Mouse (Mus musculus) intestine, postnatal 0 days (tissue): ENCODE results near the gene 1600002K03Rik. TPM values are rescaled to one million over a fixed set of nuclear protein-coding genes. Genes with fewer than 3 reads are reported as not detected.

Source experiments
- ATAC-seq: fragments of 200-750 bp; cut with Nextera tagmentation; 2 replicates; pipeline ENCODE4 v1.8.0; 2017; ENCODE audit warnings: mild to moderate bottlenecking, moderate TSS enrichment, moderate library complexity
- H3K27ac ChIP-seq: fragments of 300-500 bp; sonication (generic); 2 replicates; pipeline ENCODE4 v1.5.1; 2014; ENCODE audit warnings: mild to moderate bottlenecking, low read depth, low read length, moderate library complexity
- H3K27me3 ChIP-seq: fragments of 300-500 bp; sonication (generic); replicated peaks from 2 replicates; pipeline ENCODE4 v1.6.1; 2014; ENCODE audit warnings: low read length, mixed read lengths; ENCODE audit not compliant: control insufficient read depth, insufficient read depth
- H3K36me3 ChIP-seq: fragments of 300-500 bp; sonication (generic); 2 replicates; pipeline ENCODE4 v1.6.1; 2014; ENCODE audit warnings: mild to moderate bottlenecking, moderate library complexity; ENCODE audit not compliant: control insufficient read depth, insufficient read depth
- H3K4me1 ChIP-seq: fragments of 300-500 bp; sonication (generic); replicated peaks from 2 replicates; pipeline ENCODE4 v1.6.1; 2014; ENCODE audit warnings: antibody characterized with exemption, low read length, mixed read lengths; ENCODE audit not compliant: control insufficient read depth, insufficient read depth
- H3K4me2 ChIP-seq: fragments of 300-500 bp; sonication (generic); replicated peaks from 2 replicates; pipeline ENCODE4 v1.6.1; 2014; ENCODE audit warnings: low read depth, mild to moderate bottlenecking, moderate library complexity
- H3K4me3 ChIP-seq: fragments of 300-500 bp; sonication (generic); 2 replicates; pipeline ENCODE4 v1.5.1; 2014; ENCODE audit warnings: low read depth, low read length
- H3K9ac ChIP-seq: fragments of 300-500 bp; sonication (generic); 2 replicates; pipeline ENCODE4 v1.6.1; 2014; ENCODE audit warnings: mild to moderate bottlenecking, low read depth, low read length
- H3K9me3 ChIP-seq: fragments of 300-500 bp; sonication (generic); 2 replicates; pipeline ENCODE4 v1.6.1; 2016; ENCODE audit warnings: mixed run types; ENCODE audit not compliant: control insufficient read depth
- CTCF ChIP-seq: sonication (generic); IDR thresholded peaks from 2 replicates; pipeline ENCODE4 v1.5.1; 2016; ENCODE audit warnings: low read depth, mild to moderate bottlenecking, control low read depth, antibody characterized with exemption, moderate library complexity
- WGBS: fragments of 180-500 bp; shearing (Covaris S2); extraction: QIAGEN DNeasy Blood & Tissue Kit; methylation state at CpG from one replicate; pipeline ENCODE4 v1.1.7; 2014; 5-methylcytosine and 5-hydroxymethylcytosine counted together
- polyA plus RNA-seq: library from polyadenylated mRNA; unstranded; fragments of >200 nt; fragmentation: Nextera tagmentation; extraction: Ambion mirVana; gene quantifications from 2 replicates; pipeline ENCODE4 v1.2.1, GENCODE M21; 2015

1600002K03Rik gene
- polyA plus RNA-seq, 1 experiment from 2014 or later: 13.9 TPM

GRCm38 (mm10) chr10:80151211-80152034 lies 21.3 kb upstream of the 1600002K03Rik start:
- under 1% methylated on average over 25 of the region's 26 CpGs for WGBS
- Histone ChIP-seq H3K4me2 (peak overlapping the region; percentile 86), H3K36me3 (peaks cover 56% of the 10 kb centered on the region), H3K4me3 (peak overlapping the region; percentile 95), H3K27ac (peak overlapping the region; percentile 92), H3K4me1 (peaks cover 20% of the 10 kb centered on the region), H3K9ac (peak overlapping the region; percentile 74), H3K9me3 (no peaks in the 10 kb centered on the region), H3K27me3 (no peaks in the 10 kb centered on the region)
- ATAC-seq: no peak
- TF ChIP-seq CTCF: no peak

DNA sequence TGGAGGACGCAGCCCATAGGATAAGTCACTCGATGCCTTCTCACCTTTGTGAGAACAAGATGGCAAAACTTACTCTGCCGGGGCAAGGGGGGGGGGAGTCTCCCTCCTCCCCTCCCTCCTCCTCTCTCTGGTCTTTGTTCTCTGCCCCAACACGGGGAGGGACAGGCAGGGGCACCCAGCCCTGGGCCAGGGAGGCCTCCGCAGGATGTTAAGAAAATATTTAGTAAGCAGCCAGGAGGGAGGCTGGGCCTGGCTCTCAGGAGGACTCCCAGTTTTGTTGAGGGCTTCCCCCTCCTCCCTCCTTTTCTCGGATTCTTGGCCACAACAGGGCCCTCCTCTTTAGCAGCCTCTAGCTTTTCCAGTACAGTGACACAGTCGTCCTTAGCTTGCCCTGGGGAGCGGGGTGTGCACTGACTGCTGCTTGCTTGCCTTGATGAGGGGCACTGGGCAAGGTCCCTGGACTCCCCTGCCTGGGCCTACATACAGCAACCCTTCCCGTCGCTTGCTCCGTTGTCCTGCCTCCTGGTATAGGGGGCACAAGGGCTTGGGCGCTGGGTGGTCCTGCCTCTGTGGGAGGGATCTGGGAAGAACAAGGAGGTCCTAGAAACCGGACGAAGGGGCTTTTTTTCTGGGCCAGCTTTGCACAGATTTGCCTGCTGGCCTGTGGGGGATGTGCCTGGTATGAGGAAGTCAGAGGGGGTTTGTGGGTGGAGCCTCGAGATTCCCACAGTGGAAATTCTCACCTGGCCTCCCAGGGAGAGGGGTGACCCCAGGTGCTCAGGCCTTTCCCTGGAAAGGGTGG lies 20.5 kb upstream of the 1600002K03Rik start:
- peak overlapping the region; percentile 92 for H3K27ac ChIP-seq
- H3K4me3 ChIP-seq: peak overlapping the region; percentile 95
- H3K9ac ChIP-seq: peak overlapping the region; percentile 74
- H3K4me2 ChIP-seq: peak overlapping the region; percentile 86
- WGBS: 3% methylated on average over 15 of the region's 15 CpGs
- 0 out of 2 replicates have a peak, but pooled peaks have one; percentile 11 for TF ChIP-seq CTCF
- peaks cover 65% of the 10 kb centered on the region for H3K36me3 ChIP-seq
- no peak for ATAC-seq
- no peaks in the 10 kb centered on the region for H3K27me3 ChIP-seq
- H3K4me1 ChIP-seq: peaks cover 23% of the 10 kb centered on the region
- H3K9me3 ChIP-seq: no peaks in the 10 kb centered on the region

DNA sequence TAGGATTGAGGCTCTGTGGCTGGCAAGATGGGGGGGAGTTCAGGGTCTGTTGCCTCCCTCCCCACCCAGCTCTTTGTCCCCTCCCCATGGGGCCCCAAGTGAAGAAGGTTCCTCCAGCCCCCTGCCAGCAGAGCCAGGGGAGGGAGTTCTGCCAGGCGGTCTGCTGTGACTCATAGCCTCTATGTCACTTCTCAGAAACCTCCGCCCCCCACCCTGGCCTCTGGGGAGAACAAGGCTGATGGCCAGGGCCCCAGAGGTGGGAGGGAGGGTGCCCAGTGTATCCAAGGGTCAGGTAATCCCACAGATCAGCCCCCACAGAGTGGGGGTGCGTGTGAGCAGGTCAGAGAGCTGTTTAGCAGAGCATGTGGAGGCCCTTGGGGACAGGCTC lies 19.9 kb upstream of the 1600002K03Rik start:
- TF ChIP-seq CTCF: no peak
- WGBS: 5% methylated on average over 3 of the region's 3 CpGs
- H3K9me3 ChIP-seq: no peaks in the 10 kb centered on the region
- H3K4me3 ChIP-seq: peak overlapping the region; percentile 95
- H3K27ac ChIP-seq: peak overlapping the region; percentile 92
- peak overlapping the region; percentile 74 for H3K9ac ChIP-seq
- H3K27me3 ChIP-seq: no peaks in the 10 kb centered on the region
- peak overlapping the region; percentile 86 for H3K4me2 ChIP-seq
- peaks cover 69% of the 10 kb centered on the region for H3K36me3 ChIP-seq
- no peak for ATAC-seq
- H3K4me1 ChIP-seq: peaks cover 26% of the 10 kb centered on the region

GRCm38 (mm10) chr10:80153713-80154112 lies 19.0 kb upstream of the 1600002K03Rik start:
- Histone ChIP-seq H3K9ac (peak overlapping the region; percentile 31), H3K4me3 (no peak overlapping the region), H3K4me1 (peaks cover 27% of the 10 kb centered on the region), H3K4me2 (peak overlapping the region; percentile 86), H3K27me3 (no peaks in the 10 kb centered on the region), H3K27ac (peak overlapping the region; percentile 92), H3K36me3 (peaks cover 69% of the 10 kb centered on the region), H3K9me3 (no peaks in the 10 kb centered on the region)
- no peak for ATAC-seq
- TF ChIP-seq CTCF: no peak
- 70% methylated on average over 19 of the region's 19 CpGs for WGBS

- no peak for ATAC-seq
- H3K4me3 ChIP-seq: no peak overlapping the region
- H3K4me2 ChIP-seq: peak overlapping the region; percentile 86; the same call in 1 of the 2 replicates
- no peaks in the 10 kb centered on the region for H3K9me3 ChIP-seq
- 78% methylated on average over 7 of the region's 7 CpGs for WGBS
- H3K36me3 ChIP-seq: peaks cover 69% of the 10 kb centered on the region
- TF ChIP-seq CTCF: no peak
- H3K27me3 ChIP-seq: no peaks in the 10 kb centered on the region
- peak overlapping the region; percentile 92; the same call in 1 of the 2 replicates for H3K27ac ChIP-seq
- H3K4me1 ChIP-seq: peaks cover 34% of the 10 kb centered on the region
- no peak overlapping the region for H3K9ac ChIP-seq
Observed at GRCm38 (mm10) chr10:80154384-80154783, 18.4 kb upstream of the 1600002K03Rik start.

DNA sequence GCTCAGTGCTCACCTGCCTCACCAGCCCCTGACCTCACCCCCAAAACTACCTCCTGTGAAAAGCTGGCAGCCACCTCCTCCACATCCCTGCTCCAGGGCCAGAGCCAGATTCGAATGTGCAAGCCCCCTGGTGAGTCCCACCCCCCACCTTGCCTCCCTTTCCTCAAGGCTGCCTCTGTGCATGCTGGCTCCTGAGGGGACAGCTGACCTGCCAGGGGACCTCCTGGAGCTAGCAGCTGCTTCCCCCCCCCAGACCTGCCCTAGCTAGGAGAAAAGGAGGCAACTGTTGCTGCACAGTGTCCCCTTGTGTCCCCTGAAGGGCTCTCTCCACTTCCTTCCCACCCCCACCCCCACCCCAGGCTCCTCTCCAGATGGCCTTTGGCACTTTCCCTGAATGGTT lies 17.5 kb upstream of the 1600002K03Rik start:
- Histone ChIP-seq H3K4me2 (0 out of 2 replicates have a peak overlapping the region, but pooled peaks have one; percentile 1), H3K27ac (peak overlapping the region; percentile 92), H3K27me3 (no peaks in the 10 kb centered on the region), H3K4me1 (peaks cover 39% of the 10 kb centered on the region), H3K36me3 (peaks cover 62% of the 10 kb centered on the region), H3K9ac (no peak overlapping the region), H3K4me3 (no peak overlapping the region), H3K9me3 (no peaks in the 10 kb centered on the region)
- no peak for TF ChIP-seq CTCF
- no peak for ATAC-seq
- 78% methylated on average over 1 of the region's 1 CpGs for WGBS
